Mouse (Mus musculus) midbrain, embryonic 10.5 days (tissue): ENCODE results near the gene Traf7. TPM values are rescaled to one million over a fixed set of nuclear protein-coding genes. Genes with fewer than 3 reads are reported as not detected.

Experiments used
- DNase-seq: peaks from one replicate; pipeline ENCODE4 v3.0.0-alpha.2; 2017; ENCODE audit warnings: low spot score
- H3K27ac ChIP-seq: fragments of 300-500 bp; sonication (generic); replicated peaks from 2 replicates; pipeline ENCODE4 v1.5.1; 2016; ENCODE audit warnings: mild to moderate bottlenecking
- H3K27me3 ChIP-seq: fragments of 300-500 bp; sonication (generic); 2 replicates; pipeline ENCODE4 v1.6.1; 2016; ENCODE audit warnings: low read depth, mild to moderate bottlenecking; ENCODE audit not compliant: poor library complexity, severe bottlenecking
- H3K36me3 ChIP-seq: fragments of 300-500 bp; sonication (generic); 2 replicates; pipeline ENCODE4 v1.6.1; 2016; ENCODE audit warnings: mild to moderate bottlenecking, moderate library complexity
- H3K4me1 ChIP-seq: fragments of 300-500 bp; sonication (generic); 2 replicates; pipeline ENCODE4 v1.6.1; 2016
- H3K4me3 ChIP-seq: fragments of 300-500 bp; sonication (generic); 2 replicates; pipeline ENCODE4 v1.5.1; 2016; ENCODE audit warnings: mild to moderate bottlenecking, moderate library complexity
- H3K9me3 ChIP-seq: fragments of 300-500 bp; sonication (generic); replicated peaks from 2 replicates; pipeline ENCODE4 v1.6.1; 2016; ENCODE audit warnings: mild to moderate bottlenecking
- WGBS: fragments of 180-500 bp; shearing (Covaris S2); methylation state at CpG from one replicate; pipeline ENCODE4 v1.1.7; 2016; 5-methylcytosine and 5-hydroxymethylcytosine counted together
- polyA plus RNA-seq: library from polyadenylated mRNA; unstranded; fragments of >200 nt; fragmentation: Nextera tagmentation; extraction: Ambion mirVana; gene quantifications from 2 replicates; pipeline ENCODE4 v1.2.1, GENCODE M21; 2016

Traf7 gene
- polyA plus RNA-seq, 1 experiment from 2014 or later = 110 TPM

DNA sequence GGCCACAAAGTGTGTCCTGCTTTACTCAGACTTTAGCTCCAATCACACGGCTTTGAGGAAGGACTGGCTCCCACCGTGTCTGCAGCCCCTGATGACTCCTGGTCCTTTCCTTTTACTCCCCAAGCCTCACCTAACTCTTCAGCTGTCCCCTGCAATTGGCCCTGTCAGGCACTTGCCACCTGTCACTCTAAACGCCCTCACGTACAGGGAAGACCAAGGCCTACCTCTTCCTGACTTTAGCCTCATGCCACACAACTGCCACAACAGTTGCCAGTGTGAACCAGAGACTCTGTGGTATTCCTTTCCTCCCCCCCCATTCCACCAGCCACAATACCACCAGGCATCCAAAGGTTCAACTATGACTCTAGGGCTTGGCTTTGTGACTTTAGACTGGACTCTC lies 7.3 kb downstream of the Traf7 start:
- Histone ChIP-seq H3K9me3 (no peaks in the 10 kb centered on the region), H3K4me3 (no peak overlapping the region), H3K27me3 (no peaks in the 10 kb centered on the region), H3K36me3 (peaks cover 88% of the 10 kb centered on the region), H3K4me1 (peaks cover 6% of the 10 kb centered on the region; the same call in 1 of the 2 replicates), H3K27ac (no peak overlapping the region)
- DNase-seq = no peak
- WGBS = 90% methylated on average over 4 of the region's 4 CpGs

DNA sequence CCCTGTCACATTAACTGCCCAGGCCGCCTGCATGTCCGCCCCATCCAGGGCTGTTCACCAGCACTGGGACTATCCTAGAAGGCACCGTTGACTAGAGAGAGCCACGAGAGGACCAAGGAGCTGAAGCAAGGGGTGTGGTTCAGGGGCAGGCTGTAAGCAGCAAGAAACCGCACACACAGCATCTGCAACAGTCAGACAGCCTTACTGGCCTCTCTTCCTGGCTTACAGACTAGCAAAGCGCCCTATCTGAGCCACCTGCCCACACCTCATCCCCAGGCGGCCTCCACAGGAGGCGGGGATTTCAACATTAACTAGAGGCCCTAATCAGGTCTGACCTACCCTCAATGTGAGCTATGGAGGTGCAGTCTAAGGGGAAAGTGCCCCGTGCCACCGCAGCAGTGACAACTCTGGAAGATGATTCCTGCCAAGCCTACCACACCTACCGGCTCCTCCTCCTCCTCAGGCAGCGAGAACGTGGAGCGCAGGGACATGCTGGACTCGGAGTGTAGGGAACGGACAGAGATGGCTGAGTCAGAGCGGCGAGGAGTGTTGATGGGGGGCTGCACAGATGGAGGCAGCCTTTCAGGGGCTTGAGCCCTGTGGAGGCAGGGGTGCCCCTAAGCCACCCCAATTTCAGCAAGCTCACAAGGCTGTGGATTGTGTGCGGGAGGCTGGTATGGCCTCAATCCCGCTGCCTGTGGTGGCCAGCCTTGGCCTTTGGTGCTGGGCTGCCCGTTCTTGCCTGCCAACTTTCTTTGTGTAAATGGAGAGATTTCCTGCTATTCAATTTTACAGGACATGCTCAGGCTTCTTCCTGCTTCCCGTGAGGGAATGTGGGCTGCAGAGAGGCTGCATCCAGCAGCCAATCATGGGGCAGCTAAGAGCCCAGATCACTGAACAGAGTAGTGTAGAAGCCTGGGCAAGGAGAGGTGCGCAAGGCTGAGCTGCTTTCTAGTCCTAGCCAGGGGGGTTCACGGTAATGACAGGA lies 13.2 kb downstream of the Traf7 start:
- Histone ChIP-seq H3K4me1 (no peaks in the 10 kb centered on the region), H3K27me3 (no peaks in the 10 kb centered on the region), H3K4me3 (no peak overlapping the region; the same call in 1 of the 2 replicates), H3K27ac (peak overlapping the region; percentile 23; the same call in 1 of the 2 replicates), H3K36me3 (peaks cover 99% of the 10 kb centered on the region), H3K9me3 (no peaks in the 10 kb centered on the region)
- no peak for DNase-seq
- WGBS = 89% methylated on average over 24 of the region's 24 CpGs

DNA sequence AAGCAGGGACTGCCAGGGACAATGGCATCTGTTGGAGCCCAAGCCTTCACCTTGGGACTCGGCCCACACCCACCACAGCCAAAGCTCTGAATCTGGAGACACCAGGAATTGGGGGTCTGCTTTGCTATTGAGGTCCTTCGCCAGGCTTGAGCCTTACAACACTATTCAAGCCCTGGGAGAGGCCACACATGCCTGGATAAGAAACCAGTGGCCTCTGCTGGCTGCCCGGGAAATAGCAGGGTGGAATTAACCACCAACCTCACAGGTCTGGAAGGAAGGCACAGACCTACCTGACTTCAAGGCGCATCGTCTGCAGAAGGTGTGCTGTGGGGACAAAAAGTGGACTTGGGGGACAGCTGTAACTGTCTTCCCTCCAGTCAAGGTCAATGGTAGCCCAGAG lies 14.1 kb downstream of the Traf7 start:
- Histone ChIP-seq H3K36me3 (peaks cover 100% of the 10 kb centered on the region), H3K27ac (no peak overlapping the region), H3K4me3 (no peak overlapping the region), H3K4me1 (no peaks in the 10 kb centered on the region), H3K9me3 (no peaks in the 10 kb centered on the region), H3K27me3 (no peaks in the 10 kb centered on the region)
- 64% methylated on average over 5 of the region's 5 CpGs for WGBS
- DNase-seq = no peak

DNA sequence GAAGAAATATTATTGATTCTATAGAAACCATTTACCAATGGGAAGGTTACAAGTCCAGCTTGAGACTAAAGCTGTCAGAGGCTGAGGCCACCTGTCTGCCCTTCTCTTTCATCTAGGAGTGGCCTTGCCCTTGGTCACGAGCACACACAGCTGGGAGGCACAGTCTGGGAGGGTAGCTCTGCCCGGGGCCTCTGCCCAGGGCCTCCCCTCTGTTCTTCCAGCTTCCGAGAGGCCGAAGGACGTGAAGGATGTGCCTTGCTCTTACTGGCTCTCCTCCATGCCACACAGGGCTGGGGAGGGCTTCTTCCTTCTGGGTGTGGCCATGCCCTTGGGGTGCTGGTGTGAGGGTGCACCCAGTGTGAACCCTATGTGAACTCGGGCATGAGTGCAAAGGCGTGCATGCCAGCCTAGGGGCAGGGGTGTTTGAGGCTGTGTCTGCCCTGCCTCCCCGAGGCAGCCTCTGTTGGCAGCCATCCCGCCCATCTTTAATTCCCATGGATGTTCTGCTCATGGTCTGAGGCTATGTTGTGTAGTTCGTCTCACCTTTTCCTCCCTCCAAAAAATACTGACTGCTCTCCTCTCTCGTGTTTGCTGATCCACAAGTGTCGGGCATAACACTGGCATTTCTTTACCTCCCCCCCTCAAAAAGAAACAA lies 19.8 kb downstream of the Traf7 start:
- H3K36me3 ChIP-seq = peaks cover 97% of the 10 kb centered on the region

GRCm38 (mm10) chr17:24507129-24507664 lies 20.5 kb downstream of the Traf7 start:
- peaks cover 17% of the 10 kb centered on the region for H3K4me1 ChIP-seq
- H3K27me3 ChIP-seq = peaks cover 14% of the 10 kb centered on the region; the same call in 1 of the 2 replicates
- H3K4me3 ChIP-seq = no peak overlapping the region
- H3K36me3 ChIP-seq = peaks cover 97% of the 10 kb centered on the region
- no peak for DNase-seq
- no peaks in the 10 kb centered on the region for H3K9me3 ChIP-seq
- 51% methylated on average over 19 of the region's 19 CpGs for WGBS
- no peak overlapping the region for H3K27ac ChIP-seq

More for the DNA sequence above, 19.8 kb downstream of the Traf7 start:
- Histone ChIP-seq H3K4me3 (no peak overlapping the region), H3K27ac (no peak overlapping the region), H3K4me1 (peaks cover 17% of the 10 kb centered on the region), H3K27me3 (peaks cover 14% of the 10 kb centered on the region; the same call in 1 of the 2 replicates), H3K9me3 (no peaks in the 10 kb centered on the region)
- DNase-seq = no peak
- WGBS = 85% methylated on average over 12 of the region's 12 CpGs

DNA sequence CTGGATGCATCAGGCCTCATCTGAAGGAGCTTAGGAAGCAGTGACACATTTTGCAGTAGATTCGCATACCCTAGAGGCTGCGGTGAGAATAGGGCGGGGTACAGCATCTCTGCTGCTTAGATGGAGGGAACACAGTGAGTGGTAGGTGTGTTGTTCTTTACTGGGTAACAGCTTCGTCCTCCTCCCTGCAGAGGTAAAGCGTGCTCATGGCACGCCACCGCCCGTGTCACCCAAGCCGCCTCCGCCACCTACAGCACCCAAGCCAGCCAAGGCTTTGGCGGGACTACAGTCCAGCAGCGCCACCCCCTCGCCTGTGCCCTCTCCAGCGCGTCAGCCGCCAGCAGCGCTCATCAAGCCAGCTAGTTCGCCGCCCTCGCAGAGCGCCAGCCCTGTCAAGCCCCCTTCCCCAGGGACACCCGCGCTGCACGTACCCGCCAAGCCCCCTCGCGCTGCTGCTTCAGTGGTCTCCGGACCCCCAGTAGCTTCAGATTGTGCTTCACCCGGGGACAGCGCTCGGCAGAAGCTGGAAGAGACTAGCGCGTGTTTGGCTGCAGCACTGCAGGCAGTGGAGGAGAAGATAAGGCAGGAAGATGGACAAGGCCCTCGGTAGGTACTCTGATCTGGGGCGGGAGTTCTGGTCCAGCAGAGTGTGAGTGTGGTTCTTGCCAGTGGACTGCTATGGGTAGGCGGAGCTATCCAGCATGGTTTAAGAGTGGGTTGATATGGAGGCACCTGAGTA lies 21.2 kb downstream of the Traf7 start:
- WGBS = 23% methylated on average over 36 of the region's 36 CpGs
- no peak for DNase-seq
- H3K27me3 ChIP-seq = peaks cover 14% of the 10 kb centered on the region; the same call in 1 of the 2 replicates
- H3K27ac ChIP-seq = no peak overlapping the region
- no peaks in the 10 kb centered on the region for H3K9me3 ChIP-seq
- H3K4me1 ChIP-seq = peaks cover 17% of the 10 kb centered on the region
- peak overlapping the region; percentile 29 for H3K4me3 ChIP-seq
- H3K36me3 ChIP-seq = peaks cover 97% of the 10 kb centered on the region

GRCm38 (mm10) chr17:24505286-24505955 lies 22.3 kb downstream of the Traf7 start:
- H3K36me3 ChIP-seq = peaks cover 97% of the 10 kb centered on the region
- no peak overlapping the region for H3K4me3 ChIP-seq
- H3K27ac ChIP-seq = no peak overlapping the region
- H3K4me1 ChIP-seq = peaks cover 17% of the 10 kb centered on the region
- H3K27me3 ChIP-seq = peaks cover 14% of the 10 kb centered on the region; the same call in 1 of the 2 replicates
- WGBS = 89% methylated on average over 30 of the region's 30 CpGs
- DNase-seq = no peak
- no peaks in the 10 kb centered on the region for H3K9me3 ChIP-seq

DNA sequence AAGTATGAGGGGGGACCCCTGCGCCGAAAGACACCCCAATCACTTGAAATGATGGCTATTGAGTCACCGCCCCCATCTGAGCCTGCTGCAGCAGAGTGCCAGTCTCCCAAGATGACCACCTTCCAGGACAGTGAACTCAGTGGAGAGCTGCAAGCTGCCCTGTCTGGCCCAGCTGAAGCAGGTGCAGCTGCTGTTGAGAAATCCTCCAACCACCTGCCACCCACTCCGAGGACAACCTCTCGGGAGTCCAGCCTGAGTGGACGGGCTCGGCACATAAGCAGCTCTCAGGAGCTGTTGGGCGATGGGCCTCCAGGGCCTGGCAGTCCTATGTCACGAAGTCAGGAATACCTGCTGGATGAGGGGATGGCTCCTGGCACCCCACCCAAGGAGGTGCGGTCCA lies 23.7 kb downstream of the Traf7 start:
- no peak overlapping the region for H3K27ac ChIP-seq
- H3K9me3 ChIP-seq = no peaks in the 10 kb centered on the region
- no peak overlapping the region for H3K4me3 ChIP-seq
- peaks cover 96% of the 10 kb centered on the region for H3K36me3 ChIP-seq
- H3K4me1 ChIP-seq = peaks cover 17% of the 10 kb centered on the region
- peaks cover 14% of the 10 kb centered on the region; the same call in 1 of the 2 replicates for H3K27me3 ChIP-seq
- WGBS = 94% methylated on average over 10 of the region's 10 CpGs
- DNase-seq = no peak

DNA sequence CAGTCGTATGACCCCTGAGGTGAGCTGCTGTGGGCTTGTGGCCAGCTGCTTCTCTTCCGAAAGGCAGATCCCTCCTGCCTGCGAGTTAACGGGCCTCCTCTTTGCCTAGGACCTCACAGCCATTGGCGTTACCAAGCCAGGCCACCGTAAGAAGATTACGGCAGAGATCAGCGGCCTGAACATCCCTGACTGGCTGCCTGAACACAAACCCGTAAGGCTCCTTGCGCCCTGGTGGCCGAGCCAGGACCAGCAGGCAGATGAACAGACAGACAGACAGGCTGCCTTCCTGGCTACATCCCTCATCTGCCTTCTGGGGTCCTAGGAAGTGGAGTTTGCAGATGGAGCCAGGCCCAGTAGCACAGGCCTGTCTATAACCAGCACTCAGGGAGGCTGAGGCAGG lies 25.5 kb downstream of the Traf7 start:
- H3K27me3 ChIP-seq = peaks cover 10% of the 10 kb centered on the region; the same call in 1 of the 2 replicates
- no peaks in the 10 kb centered on the region for H3K9me3 ChIP-seq
- no peak overlapping the region for H3K4me3 ChIP-seq
- H3K4me1 ChIP-seq = peaks cover 14% of the 10 kb centered on the region
- no peak overlapping the region for H3K27ac ChIP-seq
- WGBS = 35% methylated on average over 11 of the region's 11 CpGs
- no peak for DNase-seq
- H3K36me3 ChIP-seq = peaks cover 95% of the 10 kb centered on the region

- H3K4me1 ChIP-seq = peaks cover 9% of the 10 kb centered on the region; the same call in 1 of the 2 replicates
- DNase-seq = no peak
- H3K27ac ChIP-seq = no peak overlapping the region
- H3K27me3 ChIP-seq = 0 out of 2 replicates have a peak, but pooled peaks cover under 1% of the 10 kb centered on the region
- 77% methylated on average over 1 of the region's 1 CpGs for WGBS
- no peak overlapping the region for H3K4me3 ChIP-seq
- H3K36me3 ChIP-seq = peaks cover 50% of the 10 kb centered on the region
- H3K9me3 ChIP-seq = no peaks in the 10 kb centered on the region
These were observed 31.7 kb downstream of the Traf7 start for GRCm38 (mm10) chr17:24496026-24496425.

DNA sequence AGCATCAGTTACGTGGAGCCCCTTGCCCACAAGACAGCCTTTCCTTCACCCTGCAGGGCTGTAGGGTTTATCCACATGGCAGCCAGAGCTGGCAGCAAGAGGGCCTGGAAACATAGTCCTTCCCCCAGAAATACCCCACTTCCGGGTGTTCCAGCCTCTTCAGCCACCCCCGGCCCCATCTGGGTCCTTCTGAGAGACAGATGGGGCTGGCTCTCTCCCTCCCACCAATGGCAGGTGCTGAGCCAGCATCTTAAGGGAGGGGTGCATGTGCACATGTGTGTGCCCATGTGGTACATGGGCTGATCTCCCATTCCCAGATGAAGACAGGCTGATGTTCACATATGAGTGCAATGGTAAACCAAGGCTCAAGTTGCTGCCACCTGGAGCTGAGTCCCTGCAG lies 32.3 kb downstream of the Traf7 start:
- WGBS = 80% methylated on average over 3 of the region's 3 CpGs
- H3K27ac ChIP-seq = no peak overlapping the region
- H3K27me3 ChIP-seq = peaks cover 5% of the 10 kb centered on the region; the same call in 1 of the 2 replicates
- H3K4me1 ChIP-seq = peaks cover 14% of the 10 kb centered on the region
- no peaks in the 10 kb centered on the region for H3K9me3 ChIP-seq
- no peak for DNase-seq
- H3K36me3 ChIP-seq = peaks cover 45% of the 10 kb centered on the region
- no peak overlapping the region for H3K4me3 ChIP-seq
